Mouse (Mus musculus): ENCODE results near the gene Tnfaip2.

The Tnfaip2 gene

DNA sequence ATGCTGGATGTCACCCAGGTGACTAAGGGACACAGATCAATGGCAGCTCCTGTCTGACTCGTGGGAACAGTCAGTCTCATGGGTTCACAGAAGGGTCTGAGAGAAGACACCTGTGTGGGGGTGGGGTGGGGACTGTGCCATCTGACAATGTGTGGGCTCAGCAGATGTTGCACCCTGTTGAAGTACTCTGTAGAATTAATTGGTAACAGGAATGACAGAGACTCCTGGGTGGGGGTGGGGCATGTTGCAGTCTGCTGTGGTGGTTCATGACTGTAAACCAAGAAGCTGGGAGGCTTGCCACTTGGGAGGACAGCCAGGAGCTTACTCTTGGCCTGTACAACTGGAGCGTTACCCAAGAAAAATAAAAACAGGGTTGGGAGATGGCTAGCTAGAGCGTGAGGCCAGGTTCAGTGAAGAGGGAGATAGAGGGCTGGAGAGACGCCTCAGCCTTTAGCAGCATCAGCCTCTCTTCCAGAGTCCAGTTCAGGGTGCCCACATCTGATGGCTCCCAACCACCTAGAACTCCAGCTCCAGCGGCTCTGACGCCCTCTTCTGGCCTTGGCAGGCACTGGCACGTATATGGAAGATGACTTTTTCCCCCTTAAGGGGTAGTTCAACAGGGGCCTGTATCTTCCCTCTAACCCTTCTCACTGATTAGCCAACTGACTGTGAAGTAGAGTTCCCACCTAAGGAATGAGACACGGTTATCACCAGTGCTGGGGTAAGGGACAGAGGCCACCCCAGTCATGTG is 32.8 kb downstream of the Tnfaip2 start:
- DNase-seq (ENCODE audit: low read depth, low spot score) = no peak

DNA sequence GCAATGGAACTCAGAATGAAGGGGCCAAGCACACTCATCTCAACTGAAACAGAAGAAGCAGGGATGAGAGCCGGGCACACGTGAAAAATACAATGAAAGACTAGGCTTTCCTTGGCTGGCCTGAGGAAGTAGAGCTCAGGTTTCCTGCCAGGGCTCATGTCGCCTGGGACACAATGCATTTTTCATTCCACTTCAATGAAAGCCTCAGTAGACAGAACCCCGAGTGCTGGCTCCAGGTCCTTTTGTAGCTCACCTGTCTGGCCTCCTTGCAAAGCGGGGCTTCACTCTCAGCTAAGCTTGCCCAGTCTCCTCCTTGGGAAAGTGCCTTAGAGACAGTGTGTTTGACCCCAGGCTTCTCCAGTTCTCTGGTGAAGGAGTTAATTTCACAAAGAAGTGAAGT is 36.7 kb downstream of the Tnfaip2 start:
- no peak for DNase-seq (ENCODE audit: low read depth, low spot score)

DNA sequence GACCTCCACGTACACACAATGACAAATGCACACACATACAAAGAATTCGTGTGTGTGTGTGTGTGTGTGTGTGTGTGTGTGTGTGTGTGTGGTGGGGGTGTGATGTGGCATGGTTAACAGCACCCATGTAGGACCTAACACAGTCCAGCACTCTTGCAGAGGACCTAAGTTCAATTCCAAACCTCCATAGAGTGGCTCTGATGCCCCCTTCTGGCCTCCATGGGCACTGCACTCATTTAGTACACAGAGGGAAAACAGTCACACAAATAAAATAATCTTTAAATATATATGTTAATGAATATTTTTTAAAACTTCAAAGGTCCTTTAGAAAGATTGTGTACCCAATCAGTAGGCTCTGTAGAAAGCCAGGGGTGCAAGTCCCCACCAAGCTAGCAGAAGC is 37.6 kb downstream of the Tnfaip2 start:
- DNase-seq (ENCODE audit: low read depth, low spot score) = no peak

DNA sequence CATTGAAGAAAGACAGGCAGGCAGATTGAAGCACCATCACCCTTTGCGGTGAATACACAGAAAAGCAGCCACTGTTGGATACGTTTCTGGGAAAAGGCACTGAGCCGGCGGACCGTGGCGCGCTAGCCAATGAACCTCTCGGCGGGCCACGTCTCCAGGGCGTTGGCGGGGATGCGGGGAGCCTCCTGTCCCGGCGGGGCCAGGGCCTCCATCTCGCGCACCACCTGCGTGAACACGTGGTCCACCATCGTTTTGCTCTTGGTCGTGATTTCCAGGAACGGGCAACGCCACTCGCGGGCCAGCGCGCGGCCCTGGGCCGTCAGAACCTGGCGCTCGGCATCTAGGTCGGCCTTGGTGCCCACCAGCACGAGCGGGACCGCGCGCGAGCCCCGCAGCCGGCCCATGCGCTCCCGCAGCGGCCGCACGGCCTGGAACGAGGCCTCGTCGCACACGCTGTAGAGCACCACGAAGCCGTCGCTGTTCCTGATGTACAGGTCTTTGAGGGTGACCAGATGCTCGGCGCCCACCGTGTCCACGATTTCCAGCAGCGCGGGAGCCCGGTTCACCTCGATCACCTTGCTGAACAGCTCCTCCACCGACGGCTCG is 42.9 kb downstream of the Tnfaip2 start:
- no peak for DNase-seq (ENCODE audit: low read depth, low spot score)

DNA sequence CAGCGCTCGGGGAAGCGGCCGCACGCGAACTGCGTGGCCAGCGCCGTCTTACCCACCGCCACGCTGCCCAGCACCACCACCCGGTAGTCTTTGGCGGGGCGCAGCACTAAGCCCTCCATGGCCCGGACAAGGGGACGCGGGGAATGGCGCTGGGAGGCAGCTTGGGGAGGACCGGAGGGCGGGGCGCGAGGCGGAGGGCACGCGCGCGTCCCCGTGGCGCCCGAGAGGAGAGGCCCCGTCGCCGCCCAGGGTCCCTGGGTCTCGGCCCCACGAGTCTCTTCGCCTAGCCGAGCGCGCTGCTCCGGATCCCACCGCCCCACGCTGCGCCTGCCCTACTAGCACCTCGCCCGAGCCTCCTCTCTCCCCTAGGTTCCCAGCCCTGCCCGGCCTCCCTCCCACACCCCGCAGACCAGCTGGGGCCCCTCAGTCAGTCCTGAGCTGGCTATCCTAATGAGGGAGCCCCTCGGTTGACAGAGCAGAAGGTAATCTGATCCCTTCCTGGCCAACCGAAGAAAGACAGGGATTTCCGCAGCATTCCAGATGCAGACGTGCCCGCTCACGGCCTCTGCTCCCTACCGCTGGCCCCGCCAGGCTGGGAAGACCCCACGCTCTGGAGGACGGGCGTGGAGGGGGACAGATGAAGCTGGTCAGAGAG is 43.5 kb downstream of the Tnfaip2 start, which contains the start of gene Gm266:
TSS of gene Gm266 (minus strand) at position 172 of the 655 bp plus-strand sequence.
- DNase-seq (ENCODE audit: low read depth, low spot score) = peak; percentile 79

DNA sequence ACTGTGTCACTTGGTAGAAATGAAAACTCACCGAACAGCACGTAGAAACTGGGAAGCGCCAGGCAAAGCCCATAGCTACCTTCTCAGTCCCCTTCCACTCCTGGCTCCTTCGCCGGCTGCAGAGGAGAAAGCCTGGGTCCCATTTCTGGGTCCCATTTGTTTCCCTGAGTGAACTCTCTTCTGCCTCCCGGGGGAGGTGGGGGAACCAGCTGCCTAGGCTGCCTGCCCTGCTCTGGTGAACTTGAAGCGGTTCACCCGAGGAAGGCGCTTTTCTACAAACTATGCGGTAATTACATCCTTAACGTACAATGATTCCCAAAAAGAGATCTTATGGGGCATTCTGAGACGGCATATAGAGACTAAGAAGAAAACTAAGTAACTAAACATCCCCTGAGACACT is 44.2 kb downstream of the Tnfaip2 start:
- no peak for DNase-seq (ENCODE audit: low read depth, low spot score)

DNA sequence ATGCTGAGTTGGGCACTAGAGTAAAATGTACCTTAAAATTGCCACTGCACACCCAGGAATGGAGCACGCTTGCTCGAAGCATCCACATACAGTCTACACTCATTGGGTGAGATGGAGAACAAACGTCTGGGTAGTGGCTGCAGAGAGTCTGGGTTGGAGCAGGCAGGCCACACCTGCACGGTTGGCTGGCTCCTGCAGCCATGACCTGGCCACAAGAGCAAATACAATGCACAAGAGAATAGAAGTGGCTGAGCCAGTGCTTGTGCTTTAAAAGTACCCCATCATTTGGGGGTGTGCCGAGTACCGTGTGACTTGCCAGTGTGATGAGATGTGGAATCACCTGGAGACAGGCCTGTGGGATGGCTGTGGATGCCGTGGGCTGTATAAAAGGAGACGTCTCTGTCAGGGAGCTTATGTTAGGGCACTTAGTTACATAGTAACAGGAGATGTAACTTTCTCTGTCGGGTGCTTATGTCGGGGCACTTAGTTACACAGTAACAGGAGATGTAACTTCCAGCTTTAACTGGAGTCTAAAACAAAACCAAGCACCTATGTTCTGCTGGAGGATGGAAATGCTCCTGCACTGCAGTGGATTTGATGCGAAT is 47.1 kb downstream of the Tnfaip2 start:
- no peak for DNase-seq (ENCODE audit: low read depth, low spot score)

DNA sequence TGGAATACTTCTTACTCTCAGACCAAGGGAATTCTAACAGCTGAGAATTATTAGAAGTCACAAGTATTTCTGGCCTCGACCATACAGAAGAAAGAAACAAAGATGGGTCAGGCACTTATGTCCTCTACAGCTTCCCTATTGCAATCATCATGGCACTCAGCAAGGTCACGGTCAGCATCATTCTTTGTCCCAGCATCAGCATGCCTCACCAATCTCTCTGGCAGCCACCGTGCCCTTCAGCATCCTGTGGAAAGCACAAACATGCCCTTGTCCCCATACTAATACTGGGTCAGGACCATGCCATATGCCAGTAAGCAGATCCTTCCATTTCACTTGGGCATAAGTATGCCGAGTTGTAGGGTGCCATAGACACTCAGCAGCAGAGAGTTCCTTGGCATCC is 52.7 kb downstream of the Tnfaip2 start:
- DNase-seq (ENCODE audit: low read depth, low spot score) = no peak

DNA sequence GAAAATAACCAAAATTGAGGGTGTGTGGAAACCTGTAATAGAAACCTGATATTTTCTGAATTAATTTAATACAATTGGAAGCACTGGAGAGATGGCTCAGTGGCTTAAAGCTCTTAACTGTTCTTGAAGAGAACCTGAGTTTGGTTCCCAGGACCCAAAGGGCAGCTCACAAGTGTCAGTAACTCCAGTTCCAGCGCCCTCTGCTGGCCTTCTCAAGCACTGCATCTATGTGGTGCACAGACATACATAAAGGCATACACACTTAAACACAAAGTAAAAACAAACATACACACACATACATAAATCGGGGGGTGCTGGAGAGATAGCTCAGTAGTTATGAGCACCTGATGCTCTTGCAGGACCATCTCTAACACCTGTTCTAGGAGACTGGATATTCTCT is 54.8 kb downstream of the Tnfaip2 start:
- DNase-seq (ENCODE audit: low read depth, low spot score) = no peak

DNA sequence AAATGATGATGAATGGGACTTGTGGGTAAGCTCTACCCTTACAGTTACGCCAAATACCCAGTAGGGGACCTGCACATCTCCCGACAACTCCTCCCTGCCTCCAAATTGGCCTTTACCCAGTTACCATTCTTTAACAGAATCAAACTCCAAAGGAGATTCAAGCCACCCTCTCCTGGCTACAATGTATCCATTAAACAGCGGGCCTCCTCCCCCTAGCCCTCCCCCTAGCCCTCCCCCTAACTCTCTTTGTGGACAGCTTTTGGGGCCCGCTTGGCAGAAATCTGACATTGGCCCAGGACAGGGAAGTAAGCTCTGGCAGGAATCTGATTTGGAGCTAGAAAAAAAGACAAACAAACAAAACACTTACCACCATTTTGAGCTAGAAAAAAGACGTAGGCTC is 57.3 kb downstream of the Tnfaip2 start:
- no peak for DNase-seq (ENCODE audit: low read depth, low spot score)

DNA sequence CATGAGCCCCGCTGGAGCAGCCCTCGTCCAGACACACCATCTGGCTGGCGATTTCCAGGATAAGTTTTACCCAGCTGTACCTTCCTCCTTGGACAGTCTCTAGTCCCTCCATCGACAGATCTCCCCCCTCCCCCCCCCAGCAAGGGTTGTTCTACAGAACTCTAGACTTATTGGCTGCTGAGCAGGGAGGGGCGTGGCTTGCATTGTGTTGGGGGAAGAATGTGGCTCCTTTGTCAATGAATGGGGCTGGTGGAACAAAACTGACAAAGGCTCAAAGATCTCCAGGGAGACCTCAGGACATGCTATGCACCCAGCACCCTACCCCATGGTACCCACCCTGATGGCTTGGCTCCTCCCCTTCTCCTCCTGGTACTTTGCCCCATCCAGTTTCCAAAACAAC is 58.5 kb downstream of the Tnfaip2 start:
- peak; percentile 26 for DNase-seq (ENCODE audit: low read depth, low spot score)

DNA sequence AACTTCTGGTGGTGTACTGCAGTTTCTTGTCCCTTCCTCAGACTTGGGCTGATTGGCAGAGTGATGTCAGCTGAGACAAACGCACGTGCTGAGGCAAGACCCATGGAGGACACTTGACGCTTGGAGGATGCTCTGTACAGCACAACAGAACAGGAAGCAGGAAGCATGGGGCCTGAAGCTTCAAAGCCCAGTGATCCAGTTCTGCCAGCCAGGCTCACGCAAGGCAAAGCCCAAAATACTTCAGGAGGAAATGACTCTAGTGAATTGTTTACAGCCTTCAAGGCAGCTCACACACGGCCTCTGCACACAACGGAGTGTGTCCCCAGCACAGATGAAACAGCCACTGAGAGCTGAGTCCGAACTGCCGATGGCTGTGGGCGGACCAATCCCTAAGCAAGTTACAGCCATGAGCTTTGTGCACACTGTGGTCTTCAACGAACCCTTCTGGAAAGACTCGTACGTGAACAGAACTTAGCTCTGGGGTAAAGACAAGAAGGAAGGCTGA is 60.8 kb downstream of the Tnfaip2 start:
- DNase-seq (ENCODE audit: low read depth, low spot score) = no peak

DNA sequence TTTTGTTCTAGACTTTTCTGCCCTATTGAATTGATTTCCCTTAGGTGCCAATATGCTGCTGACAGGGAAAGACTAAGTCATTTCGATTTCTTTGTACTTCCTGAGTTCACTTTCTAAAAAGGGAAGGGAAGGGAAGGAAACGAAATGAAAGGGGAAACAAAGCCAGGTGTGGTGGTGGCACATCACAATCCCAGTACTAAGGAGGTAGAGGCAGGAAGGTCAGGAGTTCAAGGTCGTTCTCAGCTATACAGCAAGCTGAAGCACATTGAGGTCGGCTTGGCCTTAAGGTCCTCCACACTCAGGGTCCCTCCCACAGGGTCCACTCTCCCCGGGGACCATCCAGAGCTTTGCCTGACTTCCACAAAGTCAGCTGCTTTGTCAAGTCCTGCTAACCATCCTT is 61.3 kb downstream of the Tnfaip2 start:
- DNase-seq (ENCODE audit: low read depth, low spot score) = no peak

All from mesoderm, embryonic 11.5 days (tissue).